Mouse (Mus musculus) left cerebral cortex, postnatal 10 days (tissue): ENCODE measurements around the gene Ifrd2. TPM values are rescaled to one million over a fixed set of nuclear protein-coding genes. Genes with fewer than 3 reads are reported as not detected.

Experiments
- DNase-seq, 2 experiments: peaks; one replicate each; pipeline ENCODE4 v3.0.0; 2021 to 2022; ENCODE audit warnings: low spot score in 2 of 2, mixed read lengths in 1 of 2; ENCODE audit errors: extremely low spot score in 1 of 2
- intact Hi-C: fragments of 180-260 bp; cut with DNase I; formaldehyde crosslinking; loops from one replicate; pipeline ENCODE4 v1.15.1; 2025
- total RNA-seq, 2 experiments: library from RNA; stranded (reverse); gene quantifications; 2 replicates each; pipeline ENCODE4 v1.2.3; 2021

The Ifrd2 gene
- total RNA-seq, 2 experiments from 2014 or later, result 10.1 to 12.5 TPM

DNA sequence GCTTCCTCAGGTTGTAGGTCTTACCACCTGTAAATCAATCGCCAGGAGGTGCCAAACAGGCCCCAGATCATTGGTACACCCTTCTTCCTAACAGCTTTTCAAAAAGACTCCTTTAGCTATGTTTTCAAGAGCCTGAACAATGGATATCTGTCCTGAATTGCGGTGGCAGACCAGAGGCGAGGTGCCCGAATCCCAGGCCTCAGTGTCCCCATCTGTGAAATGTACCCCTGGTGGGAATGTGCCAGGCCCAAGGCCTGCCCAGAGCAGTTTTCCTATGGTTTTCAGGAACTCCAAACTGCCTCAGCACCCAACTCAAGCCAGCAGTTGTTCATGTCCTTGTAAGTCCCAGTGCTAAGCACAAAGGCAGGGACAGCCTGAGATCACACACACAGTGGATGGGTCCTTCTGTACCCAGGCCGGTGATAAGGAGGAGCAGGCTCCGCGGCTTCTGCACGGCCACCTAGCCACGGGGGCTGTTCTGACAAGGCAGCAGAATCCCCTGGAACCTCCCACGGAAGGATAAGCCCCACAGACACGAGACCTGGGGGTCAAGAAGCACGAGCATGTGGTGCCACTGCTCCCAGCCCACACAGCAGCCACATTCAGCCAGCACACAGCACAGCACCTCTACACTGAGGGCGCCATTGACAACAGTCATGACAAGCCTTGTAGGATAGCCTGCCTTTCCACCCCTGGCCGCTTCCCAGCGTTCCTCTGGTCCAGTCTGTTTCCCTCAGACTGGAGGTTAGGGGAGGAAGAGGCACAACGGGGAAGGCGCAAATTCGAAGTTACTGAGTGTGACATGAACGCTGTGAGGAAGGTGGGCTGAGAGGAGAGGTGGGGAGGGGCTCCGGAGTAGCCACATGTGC, 40.2 kb downstream of the Ifrd2 start:
- intact Hi-C loops, result no loop called here

DNA sequence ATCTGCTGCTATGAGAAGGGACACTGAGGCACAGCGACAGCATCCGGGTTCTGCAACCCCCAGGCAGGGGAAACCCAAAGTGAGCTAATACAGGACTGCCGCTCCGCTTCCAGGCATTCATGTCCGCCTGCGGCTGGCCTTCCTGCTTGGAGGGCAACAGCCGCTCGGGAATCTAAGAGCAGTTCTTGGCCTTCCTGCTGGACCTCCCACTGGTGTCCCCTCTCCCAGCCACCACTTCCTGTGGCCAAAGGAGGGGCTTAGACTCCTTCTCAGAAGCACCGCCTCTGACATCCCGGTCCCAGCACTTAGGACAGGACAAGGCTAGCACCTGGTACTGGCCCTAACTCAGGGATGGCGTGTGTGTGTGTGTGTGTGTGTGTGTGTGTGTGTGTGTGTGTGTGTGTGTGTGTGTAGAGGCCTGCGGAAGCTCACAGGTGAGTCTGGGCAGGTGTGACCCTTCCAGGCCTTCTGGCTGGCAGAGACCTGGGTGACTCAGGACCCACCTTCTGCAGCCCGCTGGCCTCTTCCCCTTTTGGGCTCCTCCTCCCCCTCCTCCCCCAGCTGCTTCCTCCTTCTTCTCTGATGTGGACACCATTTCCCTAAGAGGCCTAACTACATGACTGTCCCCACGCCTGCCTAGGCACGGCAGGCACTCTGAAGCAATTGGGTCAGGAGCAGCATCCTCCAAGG, 41.4 kb downstream of the Ifrd2 start:
- DNase-seq, result peak in 1 of 2 experiments; percentile 87
- intact Hi-C loops, result no loop called here

More for the DNA sequence above, 40.2 kb downstream of the Ifrd2 start:
- no peak for DNase-seq

- intact Hi-C loops, result no loop called here
- no peak for DNase-seq
These were observed 41.9 kb downstream of the Ifrd2 start for GRCm38 (mm10) chr9:107629411-107629730.

- intact Hi-C loops, result no loop called here
- peak; percentile 38 to 63 for DNase-seq
These were observed 42.5 kb downstream of the Ifrd2 start for GRCm38 (mm10) chr9:107629901-107630425.

- intact Hi-C loops, result no loop called here
- peak; percentile 75 to 76 for DNase-seq
These were observed 43.1 kb downstream of the Ifrd2 start for GRCm38 (mm10) chr9:107630576-107630975.

- DNase-seq, result no peak
- intact Hi-C loops, result no loop called here
These were observed 43.9 kb downstream of the Ifrd2 start for GRCm38 (mm10) chr9:107631311-107631826.

DNA sequence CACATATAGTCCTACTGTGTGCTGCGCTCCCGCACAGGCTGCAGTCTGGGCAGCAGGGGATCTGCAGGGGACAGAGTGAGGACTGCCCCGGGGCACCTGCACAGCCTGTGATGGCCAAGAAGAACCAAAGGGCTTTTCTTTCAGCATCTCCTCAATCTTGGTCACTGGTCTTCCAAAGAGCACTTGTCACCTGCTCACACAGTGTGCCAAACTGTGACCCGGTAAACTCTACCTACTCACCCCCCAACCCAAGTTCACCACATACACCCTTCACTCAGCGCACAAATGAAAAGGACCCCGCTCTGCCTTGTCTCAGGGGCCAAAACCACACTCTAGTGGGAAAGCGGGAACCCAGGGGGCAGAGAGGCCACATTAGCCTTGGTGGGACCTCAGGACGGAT, 44.4 kb downstream of the Ifrd2 start:
- no peak for DNase-seq
- intact Hi-C loops, result no loop called here

GRCm38 (mm10) chr9:107632478-107632877, 45.0 kb downstream of the Ifrd2 start:
- intact Hi-C loops, result no loop called here
- no peak for DNase-seq

DNA sequence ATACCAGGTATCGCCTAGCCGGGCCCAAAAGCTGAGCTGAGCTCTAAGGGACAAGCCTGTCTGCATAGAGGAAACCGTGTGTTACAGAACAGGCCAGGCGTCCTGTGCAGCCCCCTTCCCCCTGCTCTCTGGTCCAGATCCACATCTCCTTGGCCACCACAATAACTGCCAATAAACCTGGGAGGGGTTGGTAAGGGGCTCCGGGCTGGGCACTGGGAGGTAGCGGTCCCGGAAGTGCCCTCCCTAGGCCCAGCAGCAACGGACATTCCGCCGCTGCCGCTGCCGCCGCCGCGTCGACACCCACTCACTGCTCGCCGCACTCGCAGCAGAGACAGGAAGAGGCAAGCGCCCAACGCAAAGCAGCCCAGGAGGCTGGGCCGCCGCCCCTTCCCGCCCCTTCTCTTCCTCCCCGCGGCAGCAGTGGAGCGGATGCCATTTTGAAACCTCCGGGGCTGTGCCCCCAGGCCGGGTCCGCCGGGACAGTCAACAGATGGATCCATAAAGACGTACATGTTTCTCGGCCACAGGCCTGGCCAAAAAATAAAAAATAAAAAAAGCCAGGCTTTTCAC, 45.7 kb downstream of the Ifrd2 start:
- intact Hi-C loops, result no loop called here

GRCm38 (mm10) chr9:107633661-107634405, 46.4 kb downstream of the Ifrd2 start:
- DNase-seq, result peak in 1 of 2 experiments; percentile 53
- intact Hi-C loops, result no loop called here

More for the DNA sequence above, 45.7 kb downstream of the Ifrd2 start:
- peak; percentile 72 to 92 for DNase-seq

- no peak for DNase-seq
- intact Hi-C loops, result no loop called here
These were observed 47.2 kb downstream of the Ifrd2 start for GRCm38 (mm10) chr9:107634406-107635278.

DNA sequence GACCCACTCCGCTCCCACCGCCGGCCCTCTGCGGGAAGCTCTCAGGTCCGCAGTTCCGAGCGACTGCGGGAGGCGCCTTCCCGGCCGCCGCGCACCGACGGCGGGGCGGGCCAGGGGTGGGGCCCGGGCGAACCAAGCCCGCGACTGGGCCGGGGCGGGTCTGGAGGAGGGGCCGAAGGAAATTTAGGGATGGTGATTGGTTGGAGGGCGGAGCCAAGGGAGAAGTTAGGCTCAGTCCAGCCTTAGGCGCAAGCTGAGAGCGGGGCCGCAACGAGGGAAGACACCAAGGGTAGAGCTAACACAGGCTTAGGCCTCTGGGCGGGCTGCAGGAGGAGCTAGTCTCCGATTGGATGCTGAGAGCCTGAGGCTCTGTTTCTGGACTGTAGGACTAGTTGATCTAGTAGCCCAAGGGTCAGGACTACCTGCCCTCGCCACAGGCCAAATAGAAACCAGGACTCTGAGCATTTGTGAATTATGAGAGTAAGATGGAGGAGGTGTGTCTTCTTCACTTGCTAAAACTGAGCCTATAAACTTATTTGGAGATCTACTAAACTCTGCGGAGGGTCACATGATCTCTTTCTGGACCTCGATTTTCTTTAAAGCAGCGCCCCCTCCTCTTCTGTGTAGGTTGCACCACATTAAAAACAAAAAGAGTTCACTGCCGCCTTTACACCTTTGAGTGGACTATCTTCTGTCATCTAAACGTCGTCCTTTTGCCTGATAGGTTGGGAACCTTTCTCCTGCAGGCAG, 48.0 kb downstream of the Ifrd2 start, which contains the start of gene Gnai2:
Gnai2 (minus strand) TSS at position 89 of the 750 bp plus-strand sequence.
- intact Hi-C loops, result no loop called here
- DNase-seq, result peak; percentile 89 to 97

DNA sequence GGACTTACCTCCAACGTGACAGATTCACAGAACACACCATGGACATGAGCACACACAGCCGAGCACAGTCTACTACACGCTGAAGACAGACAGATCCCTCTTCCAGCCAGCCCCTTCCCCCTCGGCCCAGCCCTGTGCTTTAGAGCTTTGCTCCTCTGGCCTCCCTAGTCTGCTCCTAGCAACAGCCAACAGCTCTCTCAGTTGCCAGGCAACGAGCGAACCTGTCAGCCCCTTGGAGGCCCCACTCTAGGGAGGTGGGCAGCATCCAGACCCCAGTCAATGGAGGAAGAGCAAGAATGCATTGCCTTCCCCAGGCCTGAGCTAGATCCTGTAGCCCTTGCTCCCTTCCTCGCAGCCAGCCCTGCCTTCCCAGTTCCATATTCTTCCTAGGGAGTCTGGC, 49.6 kb downstream of the Ifrd2 start:
- intact Hi-C loops, result no loop called here
- no peak for DNase-seq

- DNase-seq, result no peak
- intact Hi-C loops, result no loop called here
These were observed 52.9 kb downstream of the Ifrd2 start for GRCm38 (mm10) chr9:107640257-107640772.

- intact Hi-C loops, result no loop called here
- no peak for DNase-seq
These were observed 54.2 kb downstream of the Ifrd2 start for GRCm38 (mm10) chr9:107641666-107642065.
